Mouse (Mus musculus) heart, adult 11 months (tissue): Measurements from ENCODE around the gene Cd164l2.

Experiments
- DNase-seq: peaks from one replicate; pipeline ENCODE4 v3.0.0; 2022

The Cd164l2 gene

DNA sequence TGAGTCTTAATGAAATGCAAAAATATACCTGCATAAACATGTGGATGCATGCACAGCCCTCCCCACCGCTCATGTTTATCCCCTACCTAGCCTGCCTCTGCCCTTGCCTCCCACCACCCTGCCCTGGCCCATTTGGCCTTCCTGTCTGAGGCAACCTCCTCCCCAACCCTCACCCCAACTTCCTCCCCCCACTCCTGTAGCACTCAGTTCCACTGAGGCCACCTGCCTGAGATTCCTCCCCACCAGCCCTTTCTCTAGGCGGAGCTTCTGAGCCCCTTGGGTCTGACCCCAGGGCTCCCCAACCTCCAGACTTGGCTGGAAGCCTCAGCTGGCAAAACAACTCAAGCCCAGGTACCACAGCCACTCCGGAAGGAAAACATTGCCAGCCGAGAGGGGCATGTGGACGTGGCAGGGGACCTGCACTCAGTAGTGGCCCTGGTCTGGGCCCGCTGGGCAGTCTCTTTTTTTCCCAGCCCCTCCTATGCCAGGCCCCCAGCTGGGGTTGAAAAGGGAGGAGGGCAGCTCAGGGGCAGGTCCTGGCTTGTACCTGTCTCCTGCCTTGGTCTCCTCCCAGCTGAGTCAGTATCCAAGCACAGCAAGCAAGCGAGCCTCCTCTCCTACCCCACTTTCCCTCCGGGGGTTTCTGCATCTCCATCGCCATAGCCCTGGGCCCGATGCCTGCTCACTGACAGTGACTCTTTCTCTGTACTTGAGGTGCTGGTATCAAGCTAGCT lies 49.9 kb downstream of the Cd164l2 start:
- no peak for DNase-seq

DNA sequence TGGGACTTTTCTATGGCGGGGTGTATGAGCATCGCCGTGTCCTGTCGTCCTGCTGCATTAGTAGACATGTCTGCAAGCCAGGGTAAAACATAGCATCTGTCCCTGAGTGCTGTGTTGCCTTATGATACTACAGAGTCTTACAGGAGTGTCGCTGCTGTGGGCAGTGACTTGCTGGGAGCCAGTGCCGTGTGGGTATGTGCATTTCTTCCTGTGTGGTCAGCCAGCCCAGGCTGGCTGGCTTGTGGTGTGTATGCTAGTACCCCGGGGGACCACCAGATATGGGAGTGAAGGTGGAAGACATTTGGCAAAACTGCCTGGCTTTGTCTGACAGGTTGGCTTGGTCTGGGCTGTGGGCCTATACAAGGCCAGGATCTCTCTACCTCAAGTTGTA lies 50.4 kb downstream of the Cd164l2 start:
- no peak for DNase-seq

DNA sequence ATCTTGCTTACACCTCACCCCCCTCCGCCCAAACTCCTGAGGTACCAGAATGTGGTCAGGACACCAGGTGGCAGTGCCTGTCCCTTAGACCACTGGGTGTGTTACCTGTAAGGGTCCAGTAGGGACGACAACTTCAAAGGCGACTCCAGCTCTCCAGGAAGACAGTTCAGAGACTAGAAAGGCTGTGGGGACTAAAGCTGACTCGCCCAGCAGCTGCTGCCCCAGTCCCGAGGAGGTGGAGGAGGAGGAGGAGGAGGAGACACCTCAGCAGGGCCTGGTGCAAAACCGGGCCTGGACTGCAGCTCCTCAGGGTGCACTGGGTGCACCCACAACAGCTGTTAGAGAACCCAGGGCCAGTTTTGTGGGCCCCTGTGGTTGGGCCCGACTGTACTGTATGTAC lies 51.0 kb downstream of the Cd164l2 start, which contains the start of gene Sytl1:
TSS of gene Sytl1 (minus strand) at position 232 of the 400 bp plus-strand sequence.
- DNase-seq, result no peak

GRCm38 (mm10) chr4:133263756-133264155 lies 51.8 kb downstream of the Cd164l2 start:
- no peak for DNase-seq

DNA sequence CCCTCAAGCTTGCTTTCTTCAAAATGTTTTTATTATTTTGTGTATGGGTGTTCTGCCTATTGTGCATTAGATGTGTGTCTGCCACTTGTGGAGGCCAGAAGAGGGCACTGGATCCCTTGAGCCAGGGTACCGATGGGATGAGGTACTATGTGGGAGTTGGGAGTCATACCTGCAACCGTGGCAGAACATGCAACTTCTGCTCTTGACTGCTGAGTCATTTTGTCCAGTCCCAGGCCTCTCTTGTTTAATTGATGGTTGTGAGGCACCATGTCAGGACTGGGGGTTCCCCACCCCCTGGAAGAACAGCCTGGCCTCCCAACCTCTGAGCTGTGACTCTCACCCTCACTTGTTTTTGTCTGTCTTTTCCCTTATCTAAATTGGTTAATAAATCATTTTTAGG lies 52.6 kb downstream of the Cd164l2 start:
- DNase-seq, result no peak

GRCm38 (mm10) chr4:133265297-133265696 lies 53.4 kb downstream of the Cd164l2 start:
- DNase-seq, result peak; percentile 96

GRCm38 (mm10) chr4:133265759-133266158 lies 53.8 kb downstream of the Cd164l2 start:
- peak; percentile 96 for DNase-seq

GRCm38 (mm10) chr4:133266248-133266880 lies 54.4 kb downstream of the Cd164l2 start:
- peak; percentile 95 for DNase-seq

DNA sequence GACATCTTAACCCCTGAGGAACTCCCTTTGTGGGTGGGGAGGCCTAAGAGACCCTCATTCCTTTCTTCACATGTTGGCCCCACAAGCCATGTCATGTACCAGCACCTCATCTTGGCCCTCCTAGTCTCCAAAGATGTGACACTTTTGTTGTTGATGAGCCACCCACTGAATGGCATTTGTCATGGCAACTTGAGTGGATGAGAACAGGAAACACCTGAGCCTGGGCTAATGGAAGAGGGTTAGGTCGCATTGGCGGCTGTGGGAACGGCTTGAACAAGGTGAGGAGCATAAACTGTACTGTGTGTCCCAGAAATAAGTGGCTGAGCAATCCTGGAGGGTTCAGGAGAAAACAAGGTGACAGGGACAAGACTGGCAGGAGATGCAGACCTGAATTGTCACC lies 57.0 kb downstream of the Cd164l2 start:
- DNase-seq, result peak; percentile 91

DNA sequence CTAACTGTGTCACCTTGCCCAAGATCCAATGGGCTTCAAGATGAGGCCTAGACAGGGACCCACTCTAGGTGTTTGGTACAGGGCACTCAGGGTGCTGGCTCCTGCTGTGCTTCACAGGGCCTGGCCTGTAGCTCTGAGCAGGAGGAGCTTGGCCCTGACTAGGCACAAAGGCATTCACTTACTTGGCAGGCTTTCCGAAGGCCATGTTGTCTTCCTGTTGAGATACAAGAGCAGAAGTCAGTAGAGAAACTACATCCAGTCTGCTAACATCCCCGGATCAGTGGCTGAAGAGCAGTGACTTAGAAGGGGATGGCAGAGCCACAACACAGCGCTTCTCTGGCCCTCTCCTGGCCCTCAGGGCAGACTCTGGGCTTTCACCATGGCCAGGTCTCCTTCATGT lies 57.7 kb downstream of the Cd164l2 start:
- DNase-seq, result peak; percentile 97

GRCm38 (mm10) chr4:133270929-133271328 lies 59.0 kb downstream of the Cd164l2 start:
- no peak for DNase-seq
